Comparison of ENCODE assay signal across 25 mouse cellular contexts in genomic region chrX:160990276-160990675, GRCm38 (mm10). TPM values are rescaled to one million over a fixed set of nuclear protein-coding genes. Genes with fewer than 3 reads are reported as not detected.
"Had no signal": no experiment of that assay in that cellular context is flagged by ENCODE, and none has a peak within 500 bp of the region (broad histone marks: within the 10 kb centered on the region; RNA-seq: fewer than 3 reads in every experiment).

No protein-coding gene starts in this region.

- H3K4me1 ChIP-seq: limb, embryonic 12.5 days; limb, embryonic 15.5 days; liver, embryonic 12.5 days; liver, embryonic 15.5 days; lung, embryonic 15.5 days; megakaryocyte, embryonic 14.5 days; stomach, embryonic 15.5 days had no signal

- H3K9ac ChIP-seq: limb, embryonic 12.5 days; limb, embryonic 15.5 days; liver, embryonic 12.5 days; liver, embryonic 15.5 days; lung, embryonic 15.5 days; midbrain, embryonic 13.5 days; neural tube, embryonic 13.5 days; stomach, embryonic 15.5 days had no signal

- H3K27ac ChIP-seq: kidney, postnatal 0 days; layer of hippocampus, adult 2 months; limb, embryonic 12.5 days; limb, embryonic 15.5 days; liver, embryonic 12.5 days; liver, embryonic 15.5 days; lung, embryonic 15.5 days; midbrain, embryonic 10.5 days; midbrain, embryonic 13.5 days; neural tube, embryonic 13.5 days; stomach, embryonic 15.5 days had no signal

- H3K9me3 ChIP-seq: limb, embryonic 12.5 days; limb, embryonic 15.5 days; liver, embryonic 12.5 days; liver, embryonic 15.5 days; lung, embryonic 15.5 days; midbrain, embryonic 10.5 days; midbrain, embryonic 13.5 days; neural tube, embryonic 13.5 days; stomach, embryonic 15.5 days had no signal

- H3K27me3 ChIP-seq: liver, embryonic 15.5 days; lung, embryonic 15.5 days; stomach, embryonic 15.5 days had no signal

- H3K4me2 ChIP-seq: limb, embryonic 12.5 days; limb, embryonic 15.5 days; liver, embryonic 12.5 days; liver, embryonic 15.5 days; lung, embryonic 15.5 days; midbrain, embryonic 13.5 days; neural tube, embryonic 13.5 days; stomach, embryonic 15.5 days had no signal

- DNase-seq: kidney, adult 18-20 months; kidney, postnatal 25 days; layer of hippocampus, adult 9-11 months; retina, postnatal 1 day; right cerebral cortex, postnatal 25 days; spleen, adult 18-20 months; thymus, adult 18-20 months; thymus, postnatal 36 days had no signal

- H3K4me3 ChIP-seq: layer of hippocampus, adult 2 months; limb, embryonic 12.5 days; limb, embryonic 15.5 days; liver, embryonic 12.5 days; liver, embryonic 15.5 days; lung, embryonic 15.5 days; megakaryocyte, embryonic 14.5 days; midbrain, embryonic 10.5 days; midbrain, embryonic 13.5 days; myocyte; neural tube, embryonic 13.5 days; stomach, embryonic 15.5 days had no signal

- ATAC-seq: inflammation-experienced regulatory T-cells, adult 6 months; intestine, embryonic 16.5 days; liver, embryonic 12.5 days; midbrain, embryonic 13.5 days; midbrain, embryonic 16.5 days had no signal

- H3K36me3 ChIP-seq: limb, embryonic 12.5 days; limb, embryonic 15.5 days; liver, embryonic 12.5 days; liver, embryonic 15.5 days; lung, embryonic 15.5 days; midbrain, embryonic 13.5 days; neural tube, embryonic 13.5 days; stomach, embryonic 15.5 days had no signal

RNA-seq across cellular contexts. Expression of gene Cdkl5, which starts 4.2 kb away (rescaled TPM):
- total RNA-seq: monocyte, adult 5-6 weeks had no signal
